Mouse (Mus musculus) monocyte, adult 2 months (primary cell): Measurements from ENCODE around the gene Lamb2.

ENCODE experiments used
- DNase-seq, 2 experiments: peaks; one replicate each; pipeline ENCODE4 v3.0.0; 2022; ENCODE audit warnings: low spot score in 2 of 2, low read depth in 1 of 2

The Lamb2 gene

GRCm38 (mm10) chr9:108461181-108461631, 18.3 kb upstream of the Lamb2 start, which contains the start of gene Klhdc8b:
Gene Klhdc8b, minus strand, starts transcription at chr9:108461581.
- DNase-seq = no peak

- no peak for DNase-seq
Observed at GRCm38 (mm10) chr9:108461675-108462074, 17.9 kb upstream of the Lamb2 start.

- DNase-seq = no peak
Observed at GRCm38 (mm10) chr9:108462192-108462591, 17.3 kb upstream of the Lamb2 start.

GRCm38 (mm10) chr9:108463713-108464112, 15.8 kb upstream of the Lamb2 start:
- no peak for DNase-seq

- no peak for DNase-seq
Observed at GRCm38 (mm10) chr9:108466219-108466618, 13.3 kb upstream of the Lamb2 start.

- no peak for DNase-seq
Observed at GRCm38 (mm10) chr9:108469430-108469829, 10.1 kb upstream of the Lamb2 start.

GRCm38 (mm10) chr9:108469845-108470244, 9.7 kb upstream of the Lamb2 start:
- DNase-seq = no peak

- DNase-seq = no peak
Observed at GRCm38 (mm10) chr9:108474528-108474927, 5.0 kb upstream of the Lamb2 start.

GRCm38 (mm10) chr9:108478638-108479156, 839 bp upstream of the Lamb2 start:
- DNase-seq = no peak

GRCm38 (mm10) chr9:108479241-108479640, 295 bp upstream of the Lamb2 start:
- DNase-seq = no peak

- no peak for DNase-seq
Observed at GRCm38 (mm10) chr9:108480813-108481519, 1.4 kb downstream of the Lamb2 start.

- no peak for DNase-seq
Observed at GRCm38 (mm10) chr9:108481520-108482210, 2.1 kb downstream of the Lamb2 start.

- DNase-seq = no peak
Observed at GRCm38 (mm10) chr9:108483051-108483790, 3.7 kb downstream of the Lamb2 start.

- no peak for DNase-seq
Observed at GRCm38 (mm10) chr9:108484021-108484420, 4.5 kb downstream of the Lamb2 start.

GRCm38 (mm10) chr9:108485301-108485875, 5.9 kb downstream of the Lamb2 start:
- no peak for DNase-seq

- no peak for DNase-seq
Observed at GRCm38 (mm10) chr9:108486973-108487530, 7.5 kb downstream of the Lamb2 start.

GRCm38 (mm10) chr9:108488403-108488802, 8.9 kb downstream of the Lamb2 start:
- DNase-seq = no peak

- no peak for DNase-seq
Observed at GRCm38 (mm10) chr9:108489215-108489614, 9.7 kb downstream of the Lamb2 start.

GRCm38 (mm10) chr9:108489702-108490558, 10.4 kb downstream of the Lamb2 start:
- no peak for DNase-seq
